Mouse (Mus musculus): ENCODE results near the gene Atp2a3. TPM values are rescaled to one million over a fixed set of nuclear protein-coding genes. Genes with fewer than 3 reads are reported as not detected.

The Atp2a3 gene
- polyA plus RNA-seq, 1 experiment from 2014 or later = 2.0 TPM

DNA sequence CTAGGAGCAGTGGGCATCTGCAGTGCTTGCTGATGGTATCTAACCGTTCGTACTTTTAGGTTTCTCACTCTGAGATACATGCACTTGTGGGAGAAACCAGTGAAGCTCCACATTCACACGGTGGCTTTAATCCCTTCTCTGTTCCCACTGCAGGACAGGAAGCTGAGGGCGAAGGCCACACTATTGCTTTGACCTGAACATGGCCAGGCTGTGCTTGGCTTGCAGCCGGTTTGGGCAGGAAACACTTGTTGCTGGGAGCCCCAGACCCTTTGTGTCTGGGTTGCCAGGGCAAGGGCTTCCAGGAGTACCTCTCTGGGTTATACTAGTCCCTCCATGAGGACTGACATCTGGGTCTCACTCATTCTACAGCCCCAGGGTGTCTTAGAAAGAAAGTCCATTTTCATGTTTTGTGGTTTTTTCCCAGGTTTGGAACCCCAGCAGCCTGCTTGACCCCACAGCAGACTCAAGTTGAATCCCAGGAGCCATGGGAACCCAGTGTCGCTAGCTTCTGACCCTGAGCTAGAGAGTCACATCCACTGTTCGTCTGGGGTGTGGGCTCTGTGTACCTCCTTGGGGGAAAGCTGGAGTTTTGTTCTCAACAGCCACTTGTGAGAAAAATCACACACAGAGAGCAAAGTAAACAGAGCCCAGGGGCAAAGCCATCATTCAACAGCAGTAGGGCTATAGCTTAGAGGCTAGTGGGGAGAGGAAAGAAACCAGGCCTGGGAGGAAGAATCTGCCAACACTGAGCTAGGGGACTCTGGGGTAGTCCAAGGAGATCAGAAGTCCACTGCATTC lies 15.8 kb upstream of the Atp2a3 start:
- 62% methylated on average over 7 of the region's 7 CpGs for WGBS
- H3K27ac ChIP-seq = no peak overlapping the region
- H3K27me3 ChIP-seq (ENCODE audit: control insufficient read depth, insufficient read depth, low read length) = no peaks in the 10 kb centered on the region
- no peak overlapping the region for H3K4me2 ChIP-seq (replicated peaks)
- ATAC-seq (ENCODE audit: low FRiP score) (no peak), DNase-seq (ENCODE audit: low spot score) (no peak)
- H3K9me3 ChIP-seq (ENCODE audit: control insufficient read depth, low read length) = no peaks in the 10 kb centered on the region
- H3K4me3 ChIP-seq (replicated peaks; ENCODE audit: low read length) = no peak overlapping the region
- H3K4me1 ChIP-seq (replicated peaks; ENCODE audit: control insufficient read depth, insufficient read depth, low read length) = no peaks in the 10 kb centered on the region
- H3K9ac ChIP-seq = no peak overlapping the region
- H3K36me3 ChIP-seq (replicated peaks; ENCODE audit: control insufficient read depth, insufficient read depth) = no peaks in the 10 kb centered on the region

DNA sequence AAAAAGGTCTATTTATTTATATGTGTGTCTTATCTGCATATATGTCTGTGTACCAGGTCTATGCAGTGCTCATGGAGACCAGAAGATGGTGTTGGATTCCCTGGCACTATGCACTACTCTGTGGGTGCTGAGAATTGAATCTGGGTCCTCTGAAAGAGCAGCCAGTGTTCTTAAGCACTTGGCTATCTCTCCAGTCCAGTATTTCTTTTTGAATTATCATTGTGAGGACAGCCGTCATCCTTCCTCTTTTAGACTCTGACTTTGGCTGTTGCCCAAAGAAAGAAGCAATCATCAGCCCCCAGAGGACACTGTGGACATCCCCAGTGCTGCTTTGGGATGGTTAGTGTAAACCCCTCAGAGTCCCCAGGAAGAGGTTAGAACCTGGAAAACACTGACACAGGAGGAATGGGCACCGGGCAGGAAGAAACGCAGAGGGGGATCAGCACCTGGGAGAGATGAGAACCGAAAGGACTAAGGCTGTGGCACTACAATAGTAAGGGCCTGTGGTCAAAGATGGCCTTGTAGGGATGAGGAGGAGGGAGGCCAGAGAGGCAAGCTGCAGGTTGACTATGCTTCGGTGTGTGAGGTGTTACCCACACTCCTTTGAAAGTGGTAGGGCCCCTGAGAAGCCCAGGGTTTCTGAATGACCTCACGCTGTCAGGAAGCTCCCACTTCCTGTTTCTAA lies 15.0 kb upstream of the Atp2a3 start:
- Histone ChIP-seq H3K4me2 (replicated peaks) (no peak overlapping the region), H3K4me1 (replicated peaks; ENCODE audit: control insufficient read depth, insufficient read depth, low read length) (no peaks in the 10 kb centered on the region), H3K4me3 (replicated peaks; ENCODE audit: low read length) (no peak overlapping the region), H3K9ac (no peak overlapping the region), H3K36me3 (replicated peaks; ENCODE audit: control insufficient read depth, insufficient read depth) (no peaks in the 10 kb centered on the region), H3K27me3 (ENCODE audit: control insufficient read depth, insufficient read depth, low read length) (no peaks in the 10 kb centered on the region), H3K27ac (no peak overlapping the region), H3K9me3 (ENCODE audit: control insufficient read depth, low read length) (no peaks in the 10 kb centered on the region)
- no peak for ATAC-seq (ENCODE audit: low FRiP score)
- 62% methylated on average over 6 of the region's 6 CpGs for whole genome bisulfite sequencing
- DNase-seq (ENCODE audit: low spot score) = no peak

DNA sequence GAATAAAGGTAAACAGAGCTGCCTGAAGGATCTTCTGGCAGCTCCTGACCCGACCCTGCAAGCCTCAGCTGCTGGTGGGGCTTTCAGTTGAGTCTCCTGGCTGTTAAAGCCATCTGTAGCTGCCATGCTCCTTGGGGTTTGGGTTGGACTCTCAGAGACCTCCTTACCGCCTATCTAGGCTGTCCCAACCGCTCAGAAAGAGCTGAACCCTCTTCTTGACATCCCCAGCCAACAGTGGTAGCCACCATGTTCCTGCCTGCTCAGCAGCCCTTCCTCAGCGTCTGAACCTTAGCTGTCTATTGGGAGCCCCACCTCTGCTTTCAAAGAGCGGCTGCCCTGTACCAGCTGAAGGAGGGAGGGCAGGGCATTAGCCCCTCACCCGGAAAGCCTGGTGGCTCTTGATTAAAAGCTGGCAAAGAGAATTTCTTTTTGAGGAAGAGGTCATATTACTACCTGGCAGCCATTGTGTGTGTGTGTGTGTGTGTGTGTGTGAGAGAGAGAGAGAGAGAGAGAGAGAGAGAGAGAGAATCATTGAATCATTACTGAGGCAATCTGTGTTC lies 14.3 kb upstream of the Atp2a3 start:
- DNase-seq (ENCODE audit: low spot score) (no peak), ATAC-seq (ENCODE audit: low FRiP score) (no peak)
- no peaks in the 10 kb centered on the region for H3K9me3 ChIP-seq (ENCODE audit: control insufficient read depth, low read length)
- H3K27me3 ChIP-seq (ENCODE audit: control insufficient read depth, insufficient read depth, low read length) = no peaks in the 10 kb centered on the region
- no peak overlapping the region for H3K4me2 ChIP-seq (replicated peaks)
- H3K9ac ChIP-seq = no peak overlapping the region
- H3K27ac ChIP-seq = no peak overlapping the region
- H3K36me3 ChIP-seq (replicated peaks; ENCODE audit: control insufficient read depth, insufficient read depth) = no peaks in the 10 kb centered on the region
- WGBS = 60% methylated on average over 6 of the region's 6 CpGs
- no peak overlapping the region for H3K4me3 ChIP-seq (replicated peaks; ENCODE audit: low read length)
- no peaks in the 10 kb centered on the region for H3K4me1 ChIP-seq (replicated peaks; ENCODE audit: control insufficient read depth, insufficient read depth, low read length)

DNA sequence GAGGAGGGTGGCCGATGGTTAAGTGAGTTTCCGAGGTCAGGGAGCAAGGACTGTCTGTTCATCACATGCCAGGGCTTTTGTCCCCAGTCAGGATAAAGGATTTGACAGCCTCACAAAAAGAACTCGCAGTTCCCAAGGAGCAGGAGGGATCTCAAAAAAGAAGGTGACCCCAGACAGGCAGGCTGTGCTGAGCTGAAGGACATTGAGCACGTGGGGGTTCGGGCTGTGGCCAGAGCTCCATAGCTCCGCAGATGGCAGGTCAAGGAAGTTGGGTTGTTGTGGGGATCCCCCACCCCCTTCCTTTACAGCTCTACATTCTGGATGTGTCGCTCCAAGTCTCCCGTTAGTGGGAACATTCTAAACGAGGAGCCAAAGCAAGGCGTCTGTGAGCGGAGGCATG lies 13.1 kb upstream of the Atp2a3 start:
- 30% methylated on average over 11 of the region's 11 CpGs for WGBS
- Histone ChIP-seq H3K4me3 (replicated peaks; ENCODE audit: low read length) (no peak overlapping the region), H3K4me2 (replicated peaks) (no peak overlapping the region), H3K27me3 (ENCODE audit: control insufficient read depth, insufficient read depth, low read length) (no peaks in the 10 kb centered on the region), H3K9me3 (ENCODE audit: control insufficient read depth, low read length) (no peaks in the 10 kb centered on the region), H3K9ac (no peak overlapping the region), H3K27ac (no peak overlapping the region), H3K36me3 (replicated peaks; ENCODE audit: control insufficient read depth, insufficient read depth) (no peaks in the 10 kb centered on the region), H3K4me1 (replicated peaks; ENCODE audit: control insufficient read depth, insufficient read depth, low read length) (no peaks in the 10 kb centered on the region)
- ATAC-seq (ENCODE audit: low FRiP score) (no peak), DNase-seq (ENCODE audit: low spot score) (no peak)

DNA sequence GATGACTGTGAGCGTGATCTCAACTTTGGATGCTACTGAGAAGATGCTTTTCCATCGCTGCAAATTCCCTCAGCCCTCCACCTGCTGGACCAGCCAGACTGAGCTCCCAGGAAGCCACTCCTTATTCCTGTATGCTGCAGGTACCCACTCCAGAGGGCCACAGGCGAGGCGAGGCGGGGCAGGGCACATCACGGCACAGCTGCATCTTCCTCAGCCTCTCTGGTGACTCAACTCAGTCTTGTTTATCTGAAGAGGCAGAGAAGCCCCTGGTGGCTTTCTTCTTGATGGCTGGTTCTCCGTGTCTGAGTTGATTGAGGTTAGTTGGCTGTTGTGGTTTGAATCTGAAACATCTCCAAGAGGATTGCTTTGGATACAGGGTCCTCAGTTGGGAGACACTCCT lies 12.7 kb upstream of the Atp2a3 start:
- DNase-seq (ENCODE audit: low spot score) = no peak
- 73% methylated on average over 7 of the region's 7 CpGs for WGBS
- Histone ChIP-seq H3K36me3 (replicated peaks; ENCODE audit: control insufficient read depth, insufficient read depth) (no peaks in the 10 kb centered on the region), H3K4me1 (replicated peaks; ENCODE audit: control insufficient read depth, insufficient read depth, low read length) (no peaks in the 10 kb centered on the region), H3K9ac (no peak overlapping the region), H3K9me3 (ENCODE audit: control insufficient read depth, low read length) (no peaks in the 10 kb centered on the region), H3K4me2 (replicated peaks) (no peak overlapping the region), H3K27ac (no peak overlapping the region), H3K27me3 (ENCODE audit: control insufficient read depth, insufficient read depth, low read length) (no peaks in the 10 kb centered on the region), H3K4me3 (replicated peaks; ENCODE audit: low read length) (no peak overlapping the region)
- no peak for ATAC-seq (ENCODE audit: low FRiP score)

DNA sequence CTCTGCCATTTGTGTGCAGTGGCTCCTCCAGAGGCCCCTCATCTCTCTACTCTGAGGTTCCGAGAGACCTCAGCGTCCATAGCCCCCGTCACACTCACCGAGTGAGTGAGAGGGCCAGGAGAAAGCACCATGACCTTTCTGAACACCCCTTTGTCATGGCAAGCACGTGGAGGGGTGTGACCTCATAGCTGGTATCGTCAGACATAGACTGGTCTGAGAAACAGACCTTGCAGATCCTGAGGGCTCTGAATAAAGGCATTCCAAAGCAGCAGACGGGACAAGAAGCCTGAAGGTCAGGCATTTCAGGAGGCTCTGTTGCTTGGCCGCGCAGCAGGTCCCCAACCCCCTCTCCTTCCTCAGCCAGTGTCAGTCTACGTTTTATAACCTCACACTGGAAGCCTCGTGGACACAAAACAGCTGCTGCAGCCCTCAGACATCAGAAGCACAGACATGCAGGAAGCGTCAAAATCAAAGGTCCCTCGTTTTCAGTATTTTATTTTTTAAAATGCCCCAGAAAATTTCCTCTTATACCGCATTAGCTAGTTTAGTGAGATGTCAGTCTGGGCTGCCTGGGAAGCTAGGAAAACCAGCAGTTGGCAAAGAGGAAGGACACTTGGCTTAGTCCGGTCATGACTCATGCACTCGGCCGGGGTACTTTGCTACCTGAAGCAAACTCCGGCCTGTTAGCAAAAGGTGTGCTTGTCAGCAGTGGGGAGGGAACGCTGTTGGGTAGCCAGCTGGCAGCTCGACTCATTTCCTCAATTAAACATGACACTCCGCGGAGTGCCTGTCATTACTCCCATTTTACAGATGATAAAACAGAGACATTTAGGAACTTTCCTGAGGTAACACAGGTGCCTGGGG lies 9.6 kb upstream of the Atp2a3 start:
- H3K9me3 ChIP-seq (ENCODE audit: control insufficient read depth, low read length) = no peaks in the 10 kb centered on the region
- no peak overlapping the region for H3K4me3 ChIP-seq (replicated peaks; ENCODE audit: low read length)
- H3K27ac ChIP-seq = no peak overlapping the region
- no peak overlapping the region for H3K4me2 ChIP-seq (replicated peaks)
- no peaks in the 10 kb centered on the region for H3K4me1 ChIP-seq (replicated peaks; ENCODE audit: control insufficient read depth, insufficient read depth, low read length)
- WGBS = 65% methylated on average over 22 of the region's 22 CpGs
- H3K9ac ChIP-seq = no peak overlapping the region
- DNase-seq (ENCODE audit: low spot score) (no peak), ATAC-seq (ENCODE audit: low FRiP score) (no peak)
- no peaks in the 10 kb centered on the region for H3K27me3 ChIP-seq (ENCODE audit: control insufficient read depth, insufficient read depth, low read length)
- H3K36me3 ChIP-seq (replicated peaks; ENCODE audit: control insufficient read depth, insufficient read depth) = no peaks in the 10 kb centered on the region

DNA sequence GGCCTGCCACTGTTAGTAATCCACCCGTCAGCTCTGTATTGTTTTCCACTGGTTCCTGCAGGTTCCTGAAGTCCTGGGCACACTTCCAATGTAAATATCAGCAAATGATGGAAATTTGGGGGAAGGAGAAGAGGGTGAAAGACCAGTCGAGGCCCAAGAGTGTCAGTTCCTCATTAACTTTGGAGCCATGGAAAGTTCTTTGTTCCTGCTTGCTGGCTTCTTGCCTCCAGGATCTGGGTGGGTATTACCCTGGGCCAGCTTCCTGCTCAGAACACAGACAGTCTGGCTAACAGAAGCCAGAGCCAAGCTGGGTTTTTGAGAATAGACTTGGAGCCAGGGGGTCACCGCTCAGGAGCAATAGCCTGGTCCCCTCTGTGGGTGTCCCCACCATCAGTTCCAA lies 8.7 kb upstream of the Atp2a3 start:
- Histone ChIP-seq H3K9ac (no peak overlapping the region), H3K36me3 (replicated peaks; ENCODE audit: control insufficient read depth, insufficient read depth) (no peaks in the 10 kb centered on the region), H3K4me2 (replicated peaks) (no peak overlapping the region), H3K9me3 (ENCODE audit: control insufficient read depth, low read length) (no peaks in the 10 kb centered on the region), H3K4me3 (replicated peaks; ENCODE audit: low read length) (no peak overlapping the region), H3K27me3 (ENCODE audit: control insufficient read depth, insufficient read depth, low read length) (no peaks in the 10 kb centered on the region), H3K4me1 (replicated peaks; ENCODE audit: control insufficient read depth, insufficient read depth, low read length) (no peaks in the 10 kb centered on the region), H3K27ac (no peak overlapping the region)
- no peak for ATAC-seq (ENCODE audit: low FRiP score)
- DNase-seq (ENCODE audit: low spot score) = no peak
- WGBS = 62% methylated on average over 3 of the region's 3 CpGs

DNA sequence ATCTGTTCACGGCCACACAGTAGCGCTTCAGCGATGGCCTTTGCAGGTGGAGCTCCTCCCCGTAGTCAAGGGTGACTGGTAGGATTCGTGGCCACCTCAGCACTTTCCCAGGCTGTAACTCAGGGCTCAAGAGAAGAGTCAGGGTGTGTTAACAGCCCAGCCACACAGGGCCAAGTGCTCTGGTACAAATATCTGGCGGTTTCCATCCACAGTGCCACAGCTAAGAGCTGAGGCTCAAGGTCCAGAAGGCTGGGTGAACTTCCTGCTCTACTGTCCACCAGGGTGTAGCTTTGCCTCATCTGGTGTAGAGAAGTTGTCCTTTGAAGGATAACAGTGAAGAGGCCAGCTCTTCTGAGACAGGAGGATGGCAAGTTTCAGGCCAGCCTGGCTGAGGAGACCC lies 8.3 kb upstream of the Atp2a3 start:
- WGBS = 85% methylated on average over 6 of the region's 6 CpGs
- Histone ChIP-seq H3K27me3 (ENCODE audit: control insufficient read depth, insufficient read depth, low read length) (no peaks in the 10 kb centered on the region), H3K4me1 (replicated peaks; ENCODE audit: control insufficient read depth, insufficient read depth, low read length) (no peaks in the 10 kb centered on the region), H3K4me3 (replicated peaks; ENCODE audit: low read length) (no peak overlapping the region), H3K27ac (no peak overlapping the region), H3K4me2 (replicated peaks) (no peak overlapping the region), H3K36me3 (replicated peaks; ENCODE audit: control insufficient read depth, insufficient read depth) (no peaks in the 10 kb centered on the region), H3K9ac (no peak overlapping the region), H3K9me3 (ENCODE audit: control insufficient read depth, low read length) (no peaks in the 10 kb centered on the region)
- DNase-seq (ENCODE audit: low spot score) (no peak), ATAC-seq (ENCODE audit: low FRiP score) (no peak)

DNA sequence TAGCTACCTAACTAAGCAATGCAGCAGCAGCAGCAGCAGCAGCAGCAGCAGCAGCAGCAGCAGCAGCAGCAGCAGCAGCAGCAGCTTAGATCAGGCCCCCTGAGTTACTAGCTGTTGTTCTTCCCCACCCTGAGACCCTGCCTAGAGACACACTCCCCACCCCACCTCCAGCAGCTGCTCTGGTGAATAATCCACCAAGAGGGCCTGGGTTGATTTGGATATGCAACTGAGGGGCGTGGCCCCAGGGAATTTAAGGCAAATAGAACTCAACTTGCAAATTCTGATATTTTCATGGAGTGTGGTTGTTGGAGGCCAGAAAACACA lies 7.9 kb upstream of the Atp2a3 start:
- DNase-seq (ENCODE audit: low spot score) (no peak), ATAC-seq (ENCODE audit: low FRiP score) (no peak)
- H3K4me3 ChIP-seq (replicated peaks; ENCODE audit: low read length) = no peak overlapping the region
- no peak overlapping the region for H3K27ac ChIP-seq
- H3K4me2 ChIP-seq (replicated peaks) = no peak overlapping the region
- H3K4me1 ChIP-seq (replicated peaks; ENCODE audit: control insufficient read depth, insufficient read depth, low read length) = no peaks in the 10 kb centered on the region
- no peaks in the 10 kb centered on the region for H3K9me3 ChIP-seq (ENCODE audit: control insufficient read depth, low read length)
- no peaks in the 10 kb centered on the region for H3K36me3 ChIP-seq (replicated peaks; ENCODE audit: control insufficient read depth, insufficient read depth)
- no peak overlapping the region for H3K9ac ChIP-seq
- WGBS = 60% methylated on average over 1 of the region's 1 CpGs
- no peaks in the 10 kb centered on the region for H3K27me3 ChIP-seq (ENCODE audit: control insufficient read depth, insufficient read depth, low read length)

All from hindbrain, embryonic 14.5 days (tissue).